Mouse (Mus musculus): ENCODE measurements around the gene Cfap69.

Cfap69 gene

GRCm38 (mm10) chr5:5657932-5658331, 6.1 kb downstream of the Cfap69 start:
- no peak for DNase-seq (ENCODE audit: low read depth)

GRCm38 (mm10) chr5:5648817-5649569, 15.0 kb downstream of the Cfap69 start:
- DNase-seq (ENCODE audit: low read depth): no peak

- no peak for DNase-seq (ENCODE audit: low read depth)
Observed at GRCm38 (mm10) chr5:5646173-5646572, 17.9 kb downstream of the Cfap69 start.

GRCm38 (mm10) chr5:5638496-5638895, 25.5 kb downstream of the Cfap69 start:
- DNase-seq (ENCODE audit: low read depth): no peak

DNA sequence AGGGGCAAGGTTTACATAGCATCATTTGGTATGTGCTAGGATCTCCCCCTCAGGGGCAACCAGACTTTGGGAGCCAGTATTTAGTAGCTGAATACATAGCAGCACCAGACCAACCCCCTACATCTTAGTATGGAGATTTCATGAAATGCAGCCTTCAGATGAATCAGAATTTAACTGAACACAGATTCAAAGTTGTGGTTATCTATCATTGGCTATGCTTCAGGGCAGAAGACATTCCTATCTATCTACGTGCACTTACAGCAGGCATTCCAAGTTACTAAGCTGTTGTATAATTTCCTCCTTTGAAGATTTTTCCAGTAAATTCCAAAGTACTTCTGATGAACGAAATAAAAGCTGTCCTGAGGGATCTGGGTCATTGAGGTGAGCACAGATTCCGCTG, 38.5 kb downstream of the Cfap69 start:
- DNase-seq (ENCODE audit: low read depth): no peak

DNA sequence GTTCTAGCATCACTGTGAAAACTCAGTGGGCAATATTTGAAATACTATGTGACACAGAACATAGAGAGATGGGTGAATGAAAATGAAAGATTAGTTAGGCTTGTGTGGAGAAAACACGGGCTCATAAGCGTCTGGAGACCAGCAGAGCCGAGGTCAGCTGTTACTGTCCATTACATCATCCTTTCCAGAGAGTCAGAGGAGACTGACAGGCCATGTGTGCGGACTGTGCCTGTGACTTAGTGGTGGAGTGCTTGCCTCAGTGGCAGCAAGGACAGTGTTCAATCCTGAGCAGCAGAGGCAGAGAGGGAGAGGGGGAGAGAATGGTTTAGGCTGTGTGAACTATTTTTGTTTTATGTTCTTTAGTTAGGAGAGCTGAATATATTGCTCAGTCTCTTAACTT, 45.7 kb downstream of the Cfap69 start:
- DNase-seq (ENCODE audit: low read depth): no peak

DNA sequence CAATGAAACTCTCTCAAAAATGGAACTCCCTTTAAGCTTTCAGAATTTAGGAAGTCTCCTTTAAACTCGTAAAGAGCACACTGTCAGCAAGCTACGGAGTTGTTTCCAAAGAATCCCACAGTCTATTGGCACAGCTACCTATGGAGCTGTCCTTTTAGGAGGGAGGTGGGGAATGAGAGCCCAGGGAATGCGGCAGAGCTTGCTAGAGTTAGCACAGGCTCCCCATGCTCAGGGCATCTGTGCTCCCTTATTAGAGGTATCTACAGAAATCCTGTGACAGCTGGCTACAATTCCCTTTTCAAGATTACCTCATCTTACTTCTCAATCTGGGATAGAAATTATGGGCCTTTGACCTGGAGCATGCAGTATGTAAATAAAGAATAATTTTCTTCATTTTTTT, 53.5 kb downstream of the Cfap69 start:
- no peak for DNase-seq (ENCODE audit: low read depth)

DNA sequence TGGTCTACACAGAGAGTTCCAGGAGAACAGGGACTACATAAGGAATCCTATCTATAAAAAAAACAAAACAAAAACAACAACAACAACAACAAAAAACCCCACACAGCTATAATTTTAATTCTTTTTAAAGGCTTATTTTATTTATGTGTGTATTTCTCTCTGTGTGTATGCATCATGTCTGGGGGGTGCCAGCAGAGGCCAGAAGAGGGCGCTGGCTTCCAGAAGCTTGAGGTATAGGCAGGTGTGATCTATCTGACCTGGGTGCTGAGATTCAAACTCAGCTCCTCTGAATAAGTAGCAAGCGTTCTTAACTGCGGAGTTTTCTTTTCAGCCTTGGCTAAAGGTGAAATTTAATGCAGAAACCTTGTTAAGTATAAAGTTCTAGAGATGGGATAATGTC, 76.4 kb downstream of the Cfap69 start:
- no peak for DNase-seq (ENCODE audit: low read depth)

DNA sequence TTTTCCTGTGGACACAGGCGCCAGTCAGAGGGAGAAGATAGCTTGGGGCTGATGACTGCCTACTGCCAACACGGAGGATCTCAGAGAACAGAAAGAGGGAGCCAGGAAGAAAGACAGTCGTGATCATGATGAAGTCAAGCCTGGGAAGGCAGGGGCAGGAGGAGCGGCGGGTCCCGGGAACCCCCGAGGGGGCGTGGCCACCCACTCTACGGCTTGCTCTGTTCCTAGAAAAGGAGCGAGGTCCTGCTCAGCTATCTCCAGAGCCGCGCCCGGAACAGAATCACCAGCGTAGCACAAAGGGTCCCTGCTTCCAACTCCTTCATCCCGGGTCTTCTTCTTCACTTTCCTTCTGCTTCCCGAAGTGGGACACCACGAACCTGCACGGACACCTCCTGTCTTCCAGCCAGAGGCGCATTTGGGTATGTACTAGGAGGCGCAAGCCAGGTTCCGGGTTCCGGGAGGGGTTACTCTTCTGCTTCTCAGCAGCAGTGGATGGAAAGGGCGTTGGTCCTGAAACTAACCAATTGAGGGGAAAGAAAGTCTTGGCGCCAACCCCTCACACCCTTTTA, 90.2 kb downstream of the Cfap69 start, which contains the start of gene Gm8773:
Gm8773 (plus strand) TSS at position 51 of the 569 bp plus-strand sequence.
- no peak for DNase-seq (ENCODE audit: low read depth)

DNA sequence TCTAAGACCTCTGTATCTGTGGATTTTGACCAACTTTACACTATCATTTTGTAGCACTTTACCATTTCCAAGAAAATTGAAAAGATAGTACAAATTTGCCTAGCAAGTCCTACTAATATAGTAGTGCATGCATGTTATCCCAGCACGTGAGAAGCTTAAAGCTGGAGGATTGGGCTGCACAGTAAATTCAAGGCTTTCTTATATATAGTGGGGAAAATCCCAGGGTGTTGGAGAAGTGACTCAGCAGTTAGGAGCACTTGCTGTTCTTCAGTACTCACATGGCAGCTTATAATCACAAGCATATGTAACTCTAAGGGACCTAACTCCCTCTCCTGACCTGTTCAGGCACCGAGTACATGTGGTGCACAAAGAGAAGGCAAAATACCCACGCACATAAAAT, 101.6 kb downstream of the Cfap69 start:
- DNase-seq (ENCODE audit: low read depth): no peak

- peak; percentile 11 for DNase-seq (ENCODE audit: low read depth)
Observed at GRCm38 (mm10) chr5:5561041-5561706, 102.9 kb downstream of the Cfap69 start.

- no peak for DNase-seq (ENCODE audit: low read depth)
Observed at GRCm38 (mm10) chr5:5559798-5560197, 104.2 kb downstream of the Cfap69 start.

DNA sequence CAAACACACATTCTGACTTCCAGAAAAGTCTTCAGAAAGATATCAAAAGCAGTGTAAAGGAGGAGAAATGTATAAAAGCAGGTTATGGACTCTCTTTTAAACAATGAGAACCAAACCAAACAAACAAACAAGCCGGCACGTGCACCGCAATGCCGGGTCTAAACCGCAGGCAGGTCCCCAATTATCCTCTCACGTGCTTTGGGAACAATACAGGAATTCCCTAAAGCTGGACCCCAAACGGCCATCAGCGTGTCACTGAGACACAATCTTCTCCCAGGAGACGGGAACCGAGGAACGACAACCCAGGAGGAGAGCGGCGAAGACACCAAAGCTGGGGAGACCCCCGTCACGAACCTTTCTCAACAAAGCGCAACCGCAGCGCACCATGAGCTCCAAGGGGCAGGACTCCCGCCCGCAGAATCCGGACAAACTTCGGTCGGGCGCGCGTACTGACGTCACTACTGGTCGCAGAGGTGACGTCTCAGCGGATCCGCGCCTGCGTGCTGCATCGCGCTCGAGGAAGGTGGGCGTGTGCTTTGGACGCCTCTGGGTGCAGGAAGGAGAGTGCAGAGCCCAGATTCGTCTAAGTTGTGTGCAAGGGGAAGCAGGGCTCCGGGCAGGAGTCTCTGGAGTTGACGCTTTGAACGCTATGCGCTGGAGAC, 104.8 kb downstream of the Cfap69 start, which contains the start of gene Gtpbp10:
Gtpbp10 (minus strand) TSS at position 460 of the 662 bp plus-strand sequence.
- DNase-seq (ENCODE audit: low read depth): peak; percentile 91

DNA sequence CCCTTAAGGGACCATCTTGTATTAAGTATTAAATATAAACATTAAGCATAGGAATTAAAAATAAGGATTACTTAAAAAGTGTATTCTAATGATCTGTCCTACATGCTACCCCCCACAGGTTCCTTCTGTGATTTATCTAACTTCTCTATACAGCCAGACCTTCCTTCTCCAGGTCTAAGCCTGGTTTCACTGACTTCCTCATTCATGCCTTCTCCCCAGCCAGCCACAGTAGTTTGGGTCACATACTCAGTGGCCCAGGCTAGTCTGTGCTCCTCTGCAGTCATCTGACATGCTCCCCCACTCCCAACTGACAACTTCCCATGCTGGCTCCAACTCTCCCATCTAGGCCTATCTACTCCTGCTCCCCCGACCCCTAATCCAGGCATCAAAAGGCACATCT, 112.9 kb downstream of the Cfap69 start:
- DNase-seq (ENCODE audit: low read depth): no peak

GRCm38 (mm10) chr5:5540385-5540784, 123.7 kb downstream of the Cfap69 start:
- no peak for DNase-seq (ENCODE audit: low read depth)

- no peak for DNase-seq (ENCODE audit: low read depth)
Observed at GRCm38 (mm10) chr5:5539771-5540170, 124.3 kb downstream of the Cfap69 start.

DNA sequence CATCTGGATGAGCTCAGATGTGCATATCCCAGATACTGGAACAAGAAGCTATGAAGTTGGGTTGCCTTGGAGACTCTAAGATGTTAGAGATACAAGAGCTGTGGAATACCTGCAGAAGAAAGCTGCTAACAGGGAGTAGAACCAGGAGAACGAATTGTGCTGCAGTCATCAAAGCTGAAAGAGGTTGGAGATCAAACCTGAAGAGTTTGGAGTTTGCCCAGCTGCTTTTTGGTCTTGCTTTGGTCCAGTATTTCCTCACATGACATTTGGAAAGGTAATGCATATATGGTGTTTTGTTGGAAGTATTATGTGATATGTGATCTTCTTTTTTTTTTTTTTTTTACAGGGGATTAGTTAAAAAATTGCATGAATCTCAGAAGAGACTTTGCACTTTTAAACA, 127.9 kb downstream of the Cfap69 start:
- no peak for DNase-seq (ENCODE audit: low read depth)

- no peak for DNase-seq (ENCODE audit: low read depth)
Observed at GRCm38 (mm10) chr5:5533656-5534420, 130.2 kb downstream of the Cfap69 start.

Measured in naive thymus-derived CD4-positive, alpha-beta T cell, adult 2 months (primary cell).